Mouse (Mus musculus) hindbrain, postnatal 0 days (tissue): Measurements from ENCODE around the gene Dlg2. TPM values are rescaled to one million over a fixed set of nuclear protein-coding genes. Genes with fewer than 3 reads are reported as not detected.

Source experiments
- ATAC-seq: fragments of 200-750 bp; cut with Nextera tagmentation; 2 replicates; pipeline ENCODE4 v1.8.0; 2017; ENCODE audit warnings: mild to moderate bottlenecking, moderate TSS enrichment, moderate library complexity
- DNase-seq: peaks from one replicate; pipeline ENCODE4 v3.0.0-alpha.2; 2015; ENCODE audit warnings: low spot score
- H3K27ac ChIP-seq: fragments of 300-500 bp; sonication (generic); 2 replicates; pipeline ENCODE4 v1.5.1; 2014; ENCODE audit warnings: mild to moderate bottlenecking
- H3K27me3 ChIP-seq: fragments of 300-500 bp; sonication (generic); 2 replicates; pipeline ENCODE4 v1.6.1; 2014; ENCODE audit warnings: low read length, mixed read lengths; ENCODE audit not compliant: insufficient read depth
- H3K36me3 ChIP-seq: fragments of 300-500 bp; sonication (generic); 2 replicates; pipeline ENCODE4 v1.6.1; 2014; ENCODE audit warnings: low read length, mixed read lengths; ENCODE audit not compliant: insufficient read depth
- H3K4me1 ChIP-seq: fragments of 300-500 bp; sonication (generic); 2 replicates; pipeline ENCODE4 v1.6.1; 2014; ENCODE audit warnings: antibody characterized with exemption, low read length, mixed read lengths; ENCODE audit not compliant: insufficient read depth
- H3K4me2 ChIP-seq: fragments of 300-500 bp; sonication (generic); 2 replicates; pipeline ENCODE4 v1.6.1; 2014; ENCODE audit warnings: low read depth, mild to moderate bottlenecking, low read length, moderate library complexity, mixed read lengths
- H3K4me3 ChIP-seq: fragments of 300-500 bp; sonication (generic); 2 replicates; pipeline ENCODE4 v1.5.1; 2014; ENCODE audit warnings: low read length
- H3K9ac ChIP-seq: fragments of 300-500 bp; sonication (generic); replicated peaks from 2 replicates; pipeline ENCODE4 v1.6.1; 2014; ENCODE audit warnings: mild to moderate bottlenecking, low read length, moderate library complexity, mixed read lengths
- H3K9me3 ChIP-seq: fragments of 300-500 bp; sonication (generic); 2 replicates; pipeline ENCODE4 v1.6.1; 2016; ENCODE audit warnings: low read length, mixed read lengths
- CTCF ChIP-seq: IDR thresholded peaks from 2 replicates; pipeline ENCODE4 v1.5.1; 2016; ENCODE audit warnings: antibody characterized with exemption, control low read depth, low read depth
- WGBS: fragments of 180-500 bp; shearing (Covaris S2); extraction: QIAGEN DNeasy Blood & Tissue Kit; methylation state at CpG from one replicate; pipeline ENCODE4 v1.1.7; 2014; 5-methylcytosine and 5-hydroxymethylcytosine counted together
- polyA plus RNA-seq: library from polyadenylated mRNA; unstranded; fragments of >200 nt; fragmentation: Nextera tagmentation; extraction: Ambion mirVana; gene quantifications from 2 replicates; pipeline ENCODE4 v1.2.1, GENCODE M21; 2015
- total RNA-seq: library from RNA; depleted of rRNA; stranded (reverse); fragments of >200 nt; gene quantifications from 2 replicates; pipeline ENCODE4 v1.2.3, GENCODE M21; 2014

The Dlg2 gene
- total and polyA plus RNA-seq, 2 experiments from 2014 or later: 20.4 to 113 TPM

- H3K4me3 ChIP-seq: peak overlapping the region; percentile 33
- ATAC-seq (peak; percentile 52), DNase-seq (peak; percentile 58)
- H3K36me3 ChIP-seq: no peaks in the 10 kb centered on the region
- peaks cover 6% of the 10 kb centered on the region; the same call in 1 of the 2 replicates for H3K4me1 ChIP-seq
- no peak overlapping the region for H3K27ac ChIP-seq
- no peaks in the 10 kb centered on the region for H3K9me3 ChIP-seq
- no peaks in the 10 kb centered on the region for H3K27me3 ChIP-seq
- peak overlapping the region; percentile 40; the same call in 1 of the 2 replicates for H3K9ac ChIP-seq
- 16% methylated on average over 29 of the region's 29 CpGs for WGBS
- 0 out of 2 replicates have a peak, but pooled peaks have one; percentile 4 for TF ChIP-seq CTCF
- H3K4me2 ChIP-seq: peak overlapping the region; percentile 63
Measured at GRCm38 (mm10) chr7:92180591-92181587, 1704.4 kb downstream of the Dlg2 start.

GRCm38 (mm10) chr7:92181959-92182612 is 1705.6 kb downstream of the Dlg2 start:
- ATAC-seq (peak; percentile 69), DNase-seq (peak; percentile 39)
- no peaks in the 10 kb centered on the region for H3K27me3 ChIP-seq
- peak overlapping the region; percentile 63 for H3K4me2 ChIP-seq
- H3K9ac ChIP-seq: peak overlapping the region; percentile 30; the same call in 1 of the 2 replicates
- 17% methylated on average over 10 of the region's 10 CpGs for WGBS
- no peaks in the 10 kb centered on the region for H3K36me3 ChIP-seq
- peaks cover 6% of the 10 kb centered on the region; the same call in 1 of the 2 replicates for H3K4me1 ChIP-seq
- no peaks in the 10 kb centered on the region for H3K9me3 ChIP-seq
- H3K4me3 ChIP-seq: no peak overlapping the region
- peak; percentile 22; the same call in 1 of the 2 replicates for TF ChIP-seq CTCF
- H3K27ac ChIP-seq: no peak overlapping the region

GRCm38 (mm10) chr7:92184371-92185059 is 1708.0 kb downstream of the Dlg2 start:
- TF ChIP-seq CTCF: no peak
- H3K4me2 ChIP-seq: no peak overlapping the region
- no peaks in the 10 kb centered on the region for H3K27me3 ChIP-seq
- peaks cover 6% of the 10 kb centered on the region; the same call in 1 of the 2 replicates for H3K4me1 ChIP-seq
- DNase-seq: no peak
- no peaks in the 10 kb centered on the region for H3K9me3 ChIP-seq
- no peaks in the 10 kb centered on the region for H3K36me3 ChIP-seq
- H3K9ac ChIP-seq: no peak overlapping the region
- WGBS: 88% methylated on average over 7 of the region's 7 CpGs
- no peak overlapping the region for H3K4me3 ChIP-seq
- no peak overlapping the region for H3K27ac ChIP-seq
- ATAC-seq: no peak

GRCm38 (mm10) chr7:92186341-92186740 is 1709.9 kb downstream of the Dlg2 start:
- Histone ChIP-seq H3K27me3 (no peaks in the 10 kb centered on the region), H3K27ac (no peak overlapping the region), H3K4me2 (no peak overlapping the region), H3K9me3 (no peaks in the 10 kb centered on the region), H3K36me3 (no peaks in the 10 kb centered on the region), H3K4me3 (no peak overlapping the region), H3K4me1 (no peaks in the 10 kb centered on the region; the same call in 1 of the 2 replicates), H3K9ac (no peak overlapping the region)
- TF ChIP-seq CTCF: no peak
- no peak for ATAC-seq
- WGBS: 87% methylated on average over 5 of the region's 5 CpGs
- no peak for DNase-seq

GRCm38 (mm10) chr7:92189149-92189548 is 1712.7 kb downstream of the Dlg2 start:
- Histone ChIP-seq H3K36me3 (no peaks in the 10 kb centered on the region), H3K27ac (no peak overlapping the region), H3K9me3 (no peaks in the 10 kb centered on the region), H3K4me2 (no peak overlapping the region), H3K4me1 (no peaks in the 10 kb centered on the region), H3K27me3 (no peaks in the 10 kb centered on the region), H3K4me3 (no peak overlapping the region), H3K9ac (no peak overlapping the region)
- DNase-seq (no peak), ATAC-seq (0 out of 2 replicates have a peak, but pooled peaks have one; percentile 45)
- WGBS: 48% methylated on average over 6 of the region's 6 CpGs
- TF ChIP-seq CTCF: no peak

GRCm38 (mm10) chr7:92196004-92196403 is 1719.5 kb downstream of the Dlg2 start:
- DNase-seq (peak; percentile 45), ATAC-seq (peak; percentile 62; the same call in 1 of the 2 replicates)
- no peaks in the 10 kb centered on the region for H3K9me3 ChIP-seq
- no peak overlapping the region for H3K4me2 ChIP-seq
- no peak overlapping the region for H3K9ac ChIP-seq
- H3K27ac ChIP-seq: no peak overlapping the region
- no peaks in the 10 kb centered on the region for H3K4me1 ChIP-seq
- no peak for TF ChIP-seq CTCF
- 63% methylated on average over 4 of the region's 4 CpGs for WGBS
- no peak overlapping the region for H3K4me3 ChIP-seq
- no peaks in the 10 kb centered on the region for H3K36me3 ChIP-seq
- no peaks in the 10 kb centered on the region for H3K27me3 ChIP-seq
